Mouse (Mus musculus): ENCODE results near the gene Mcts2. TPM values are rescaled to one million over a fixed set of nuclear protein-coding genes. Genes with fewer than 3 reads are reported as not detected.

Gene Mcts2
- total RNA-seq, 4 experiments from 2014 or later = 10.2 to 12.8 (median 11.9) TPM

DNA sequence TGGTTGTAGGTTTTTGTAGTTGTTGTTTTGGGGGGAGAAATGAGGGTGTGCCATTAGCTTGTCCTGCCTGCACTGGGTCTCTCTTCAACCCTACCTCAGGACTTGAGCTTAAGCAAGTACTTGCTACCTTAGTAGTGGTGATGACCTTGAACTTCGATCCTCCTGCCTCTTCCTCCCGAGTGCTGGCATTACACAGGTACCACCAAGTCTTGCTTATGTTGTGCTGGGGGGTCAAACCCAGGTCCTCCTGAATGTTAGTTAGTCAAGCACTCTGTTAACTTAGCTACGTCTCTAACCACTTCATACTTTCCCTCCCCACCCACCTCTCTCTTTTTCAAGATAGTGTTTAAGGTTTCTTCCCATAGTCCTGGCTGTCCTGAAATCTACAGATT is 37.5 kb downstream of the Mcts2 start:
- no peak for DNase-seq (ENCODE audit: low spot score in 2 of 2)

DNA sequence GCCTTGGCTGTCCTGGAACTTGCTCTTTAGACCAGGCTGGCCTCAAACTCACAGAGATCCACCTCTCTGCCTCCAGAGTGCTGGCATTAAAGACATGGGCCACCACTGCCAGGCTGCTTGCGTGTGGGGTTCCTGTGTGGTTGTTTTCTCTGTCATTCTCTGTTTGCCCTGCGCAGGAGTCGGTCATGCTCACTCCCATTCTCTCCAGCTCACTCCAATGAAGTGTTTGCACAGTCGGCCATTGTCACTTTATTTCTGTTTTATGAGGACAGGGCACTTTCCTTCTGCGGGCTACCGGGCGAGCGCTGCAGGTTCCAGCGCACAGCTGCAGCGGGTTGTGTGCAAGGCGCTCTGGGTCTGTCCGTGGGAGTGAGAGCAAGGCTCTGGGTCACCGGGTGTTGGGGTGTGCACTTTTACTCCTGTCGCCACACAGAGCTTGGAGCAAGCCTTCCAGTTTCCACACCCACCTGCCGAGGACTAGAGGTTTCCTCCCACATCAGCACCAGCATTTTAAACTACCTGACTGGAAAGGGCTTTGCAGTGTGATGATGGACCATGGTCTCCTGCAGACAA is 38.4 kb downstream of the Mcts2 start:
- no peak for DNase-seq (ENCODE audit: low spot score in 2 of 2)

DNA sequence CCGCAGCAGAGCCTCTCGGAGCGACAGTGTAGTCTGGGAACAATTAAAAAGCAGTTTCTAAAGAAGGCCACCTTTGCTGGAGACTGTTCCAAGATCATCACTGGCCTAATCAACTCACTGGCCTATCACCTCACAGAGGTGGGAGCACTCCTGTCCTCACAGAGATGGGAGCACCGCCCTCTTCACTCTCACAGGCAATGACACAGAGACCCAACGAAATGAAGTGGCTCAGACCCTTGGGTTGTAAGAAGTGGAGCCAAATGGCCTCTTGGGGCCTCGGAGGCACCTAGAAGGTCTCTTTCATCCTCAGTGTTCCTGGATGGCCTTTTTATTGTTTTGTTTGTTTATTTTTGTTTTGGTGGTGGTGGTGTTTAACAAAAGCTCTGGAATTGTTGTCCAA is 39.4 kb downstream of the Mcts2 start:
- DNase-seq (ENCODE audit: low spot score in 2 of 2) = no peak

DNA sequence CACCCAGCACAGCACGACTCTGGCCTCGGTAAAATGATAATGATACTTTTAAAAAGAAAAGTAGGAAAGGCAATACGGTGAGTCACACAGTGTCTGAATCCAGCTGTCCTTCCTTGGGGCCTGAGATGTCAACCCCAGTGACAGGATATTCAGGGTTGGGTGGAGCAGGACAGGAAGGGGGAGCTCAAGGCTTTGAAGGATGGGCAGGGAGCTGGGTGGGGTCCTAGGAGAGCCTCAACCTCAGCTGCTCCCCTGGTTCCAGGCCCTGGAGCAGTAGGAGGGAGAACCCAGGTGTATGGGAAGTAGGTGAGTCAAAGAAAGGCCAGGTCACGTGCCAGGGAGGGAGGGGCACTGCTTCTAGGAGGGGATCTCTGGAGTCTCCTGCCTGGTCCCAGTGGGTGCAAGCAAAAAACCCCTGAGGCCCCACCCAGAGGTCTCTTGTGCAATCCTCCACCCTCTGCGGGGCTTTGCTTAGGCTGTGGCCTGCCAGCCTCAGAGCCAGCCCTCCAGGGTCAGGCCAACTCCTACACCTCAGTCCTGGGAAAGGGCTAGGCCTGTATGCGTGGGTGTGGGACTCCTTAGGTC is 40.0 kb downstream of the Mcts2 start:
- no peak for DNase-seq (ENCODE audit: low spot score in 2 of 2)

DNA sequence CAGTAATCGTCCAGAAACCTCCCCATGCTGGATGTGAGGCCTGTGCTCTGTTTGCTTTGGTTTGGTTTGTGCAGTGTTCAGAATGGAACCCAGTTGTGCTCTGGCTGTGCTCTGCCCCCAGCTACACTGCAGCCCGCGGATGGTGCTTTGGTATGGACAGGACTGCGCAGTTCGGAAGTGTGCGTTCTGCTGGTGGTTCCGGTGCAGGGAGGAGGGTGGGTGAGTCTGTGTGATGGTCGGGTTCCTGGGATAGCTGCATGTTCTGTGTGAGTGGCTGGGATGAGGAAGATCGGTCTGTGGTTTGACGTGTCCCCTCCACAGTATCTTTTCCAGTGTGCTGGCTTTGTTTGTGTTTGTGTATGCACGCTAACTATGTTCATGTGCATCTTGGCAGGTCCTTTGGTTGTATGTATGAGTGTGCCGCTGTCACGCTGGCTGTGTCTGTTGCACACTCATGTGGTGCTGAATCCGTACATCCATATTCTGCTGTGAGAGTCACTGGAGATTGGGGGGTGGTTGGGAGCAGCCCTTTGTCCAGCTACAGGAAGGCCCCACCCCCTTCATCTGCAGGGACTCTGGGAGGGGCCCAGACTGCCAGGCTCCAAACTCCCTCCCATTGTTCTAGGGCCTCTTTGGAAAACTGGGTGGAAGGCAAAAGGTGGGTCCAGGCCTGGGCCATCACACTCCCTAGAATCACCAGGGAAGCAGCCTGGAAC is 41.1 kb downstream of the Mcts2 start:
- DNase-seq (ENCODE audit: low spot score in 2 of 2) = no peak

DNA sequence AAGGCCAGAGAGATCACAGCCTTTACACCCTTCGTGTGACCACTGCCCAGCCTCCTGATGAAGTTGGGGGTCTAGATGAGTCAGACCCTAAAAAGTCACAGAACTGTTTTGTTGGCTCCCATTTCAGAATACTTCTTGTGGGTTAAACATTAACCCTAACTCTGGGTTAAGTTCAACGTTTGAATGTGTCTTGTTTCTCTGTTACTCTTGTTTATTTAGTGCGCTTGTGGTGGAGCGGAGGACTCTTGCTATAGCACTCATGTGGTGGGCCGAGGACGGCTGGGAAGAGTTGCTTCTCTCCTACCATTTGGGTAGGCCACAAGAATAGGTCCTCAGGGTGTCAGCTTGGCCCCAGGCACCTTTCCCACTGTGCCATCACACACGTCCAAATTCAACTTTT is 41.8 kb downstream of the Mcts2 start:
- DNase-seq (ENCODE audit: low spot score in 2 of 2) = no peak

DNA sequence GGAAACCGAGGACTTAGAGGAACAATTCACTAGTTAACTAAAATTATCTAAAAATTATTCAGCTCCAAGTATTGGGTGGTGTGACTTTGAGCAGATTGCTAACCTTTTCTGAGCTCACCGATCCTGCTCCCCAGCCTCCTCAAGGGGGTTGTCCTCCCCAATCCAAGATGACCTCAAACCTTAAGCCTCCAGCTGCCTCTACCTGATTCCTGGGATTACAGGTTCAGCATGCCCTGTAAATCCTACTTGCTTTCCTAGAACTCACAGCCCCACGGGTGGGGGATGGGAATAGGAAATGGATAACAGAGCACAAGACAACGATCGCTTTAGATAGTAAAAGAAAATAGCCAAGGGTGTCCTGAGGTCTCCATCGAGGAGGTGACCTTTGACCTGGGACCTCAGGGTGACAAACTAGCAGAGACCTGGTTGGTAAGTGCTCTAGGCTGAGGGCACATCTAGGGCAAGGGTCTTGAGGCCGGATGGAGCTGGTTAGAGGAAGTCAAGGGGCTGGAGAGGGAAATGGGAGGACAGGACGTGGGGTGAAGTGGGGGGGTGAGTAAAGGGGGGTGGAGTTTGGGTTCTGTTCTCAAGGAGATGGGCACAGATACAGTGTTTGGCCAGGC is 42.3 kb downstream of the Mcts2 start:
- no peak for DNase-seq (ENCODE audit: low spot score in 2 of 2)

DNA sequence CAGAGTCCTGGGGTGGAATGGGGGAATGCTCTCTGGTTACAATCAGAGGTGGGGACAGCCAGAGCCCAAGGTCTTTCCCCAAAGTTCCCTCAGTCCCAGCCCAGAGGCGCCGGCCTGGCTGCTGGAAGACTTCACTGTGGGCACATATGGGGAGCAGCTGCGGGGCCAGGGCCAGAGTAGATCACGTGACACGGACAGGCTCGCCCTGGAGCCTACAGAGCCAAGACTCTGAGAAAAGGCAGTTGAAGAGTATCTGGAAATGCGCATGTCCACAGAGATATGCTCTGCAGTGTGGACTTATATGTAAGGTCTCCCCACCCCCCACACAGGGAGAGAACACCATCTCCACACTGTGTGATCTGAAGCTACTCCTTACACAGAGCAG is 42.8 kb downstream of the Mcts2 start:
- peak in 1 of 2 experiments; percentile 44 for DNase-seq (ENCODE audit: low spot score in 2 of 2)

DNA sequence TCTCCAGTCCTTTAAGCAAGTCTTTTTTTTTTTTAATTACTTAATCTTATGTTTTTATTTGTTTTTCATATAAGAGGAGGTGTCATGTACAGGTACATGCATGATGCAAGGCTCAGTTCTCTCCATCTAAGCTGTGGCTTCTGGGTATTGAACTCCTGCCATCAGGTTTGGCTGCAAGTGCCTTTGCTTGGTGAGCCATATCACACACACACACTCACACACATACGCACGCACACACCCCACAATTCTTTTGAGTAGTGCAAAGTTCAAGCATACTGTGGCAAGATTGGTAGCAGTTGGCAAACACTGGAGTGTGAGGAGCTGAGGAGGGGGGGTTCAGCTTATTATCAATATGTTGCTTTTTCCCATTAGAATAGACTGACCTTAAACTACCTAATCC is 46.4 kb downstream of the Mcts2 start:
- DNase-seq (ENCODE audit: low spot score in 2 of 2) = no peak

DNA sequence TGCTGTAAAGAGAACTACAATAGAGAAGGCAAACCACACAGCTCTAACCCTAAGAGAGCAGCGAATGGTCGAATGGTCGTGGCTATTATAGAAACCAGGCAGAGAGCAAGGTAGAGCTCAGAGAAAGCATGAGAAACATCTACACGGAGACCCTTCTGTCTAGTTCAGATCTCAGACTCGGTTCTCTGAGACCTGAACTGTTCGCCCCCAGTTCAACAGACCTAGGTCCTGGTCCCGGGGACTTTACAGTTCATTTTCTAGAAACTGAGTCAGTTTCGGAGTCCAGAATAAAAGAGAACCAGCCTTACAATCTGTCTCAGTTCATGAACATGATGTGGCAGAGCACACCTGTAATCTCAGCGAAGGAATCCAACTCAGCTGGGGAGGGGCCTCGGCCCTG is 47.7 kb downstream of the Mcts2 start:
- no peak for DNase-seq (ENCODE audit: low spot score in 2 of 2)

DNA sequence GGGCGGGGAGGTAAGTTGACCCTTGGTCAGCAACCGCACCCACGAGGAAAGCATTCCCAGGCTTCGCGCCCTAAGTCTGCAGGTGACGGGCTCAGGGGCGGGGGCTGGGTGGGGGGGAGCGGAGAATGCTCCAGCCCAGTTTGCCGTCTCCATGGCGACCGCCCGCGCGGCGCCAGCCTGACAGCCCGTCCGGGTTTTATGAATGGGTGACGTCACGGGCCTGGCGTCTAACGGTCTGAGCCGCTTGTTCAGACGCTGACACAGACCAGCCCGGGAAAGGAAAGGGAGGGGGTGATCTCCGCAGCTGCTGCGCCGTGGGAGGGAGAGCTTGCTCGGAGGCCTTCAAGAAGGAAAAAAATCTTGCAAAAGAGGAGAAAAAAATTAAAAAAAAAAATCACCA is 48.1 kb downstream of the Mcts2 start:
- peak; percentile 59 to 79 for DNase-seq (ENCODE audit: low spot score in 2 of 2)

DNA sequence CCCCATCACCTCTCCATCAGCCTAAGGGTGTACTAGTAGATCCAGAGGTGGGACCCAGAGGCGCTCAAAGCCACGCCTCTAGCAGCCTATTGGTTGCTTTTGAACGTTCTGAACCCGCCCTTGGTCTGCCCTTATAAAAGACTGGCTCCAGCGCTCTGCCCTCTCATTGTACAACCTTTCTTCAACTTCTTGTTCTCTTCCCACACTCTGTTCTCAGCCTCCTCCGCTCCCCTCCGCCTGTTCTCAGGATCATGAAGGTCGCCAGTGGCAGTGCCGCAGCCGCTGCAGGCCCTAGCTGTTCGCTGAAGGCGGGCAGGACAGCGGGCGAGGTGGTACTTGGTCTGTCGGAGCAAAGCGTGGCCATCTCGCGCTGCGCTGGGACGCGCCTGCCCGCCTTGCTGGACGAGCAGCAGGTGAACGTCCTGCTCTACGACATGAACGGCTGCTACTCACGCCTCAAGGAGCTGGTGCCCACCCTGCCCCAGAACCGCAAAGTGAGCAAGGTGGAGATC is 49.3 kb downstream of the Mcts2 start, which contains the start of gene Id1:
Id1 (plus strand) TSS at position 162 of the 512 bp plus-strand sequence.
- DNase-seq (ENCODE audit: low spot score in 2 of 2) = peak; percentile 63 to 70

DNA sequence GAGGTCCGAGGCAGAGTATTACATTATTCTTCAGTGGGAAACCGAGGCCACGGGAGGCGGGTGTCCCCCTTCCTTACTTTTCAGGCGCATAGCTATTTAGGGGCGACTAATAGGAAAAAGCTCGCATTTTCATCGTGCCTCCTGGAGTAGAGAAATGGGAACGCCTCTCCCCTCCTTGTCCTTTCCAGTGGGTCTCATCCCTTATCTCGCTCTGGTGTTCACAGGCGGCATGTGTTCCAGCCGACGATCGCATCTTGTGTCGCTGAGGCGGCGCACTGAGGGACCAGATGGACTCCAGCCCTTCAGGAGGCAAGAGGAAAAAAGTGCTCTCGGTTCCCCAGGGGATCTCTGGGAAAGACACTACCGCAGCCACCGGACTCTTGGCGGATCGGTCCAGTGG is 49.9 kb downstream of the Mcts2 start:
- no peak for DNase-seq (ENCODE audit: low spot score in 2 of 2)

Other genes with a start within 250 kb of the Mcts2 start
- not detected for gene Defb23, start 222.4 kb upstream of the Mcts2 start, total RNA-seq (2022)
- gene Defb20, start 210.0 kb upstream of the Mcts2 start, total RNA-seq (2022) = not detected
- not detected for gene Defb22, start 196.9 kb upstream of the Mcts2 start, total RNA-seq (2022)
- gene Defb26, start 175.3 kb upstream of the Mcts2 start, total RNA-seq (2022) = not detected
- not detected for gene Defb28, start 168.8 kb upstream of the Mcts2 start, total RNA-seq (2022)
- gene Defb29, start 146.9 kb upstream of the Mcts2 start, total RNA-seq (2022) = not detected
- gene Gm17416, start 117.7 kb upstream of the Mcts2 start, total RNA-seq (2022) = not detected
- not detected for gene Defb21, start 114.3 kb upstream of the Mcts2 start, total RNA-seq (2022)
- gene Defb19, start 106.7 kb upstream of the Mcts2 start, total RNA-seq (2022) = not detected
- under 1 TPM in 1 of 4 experiments, not detected in 3; 0.94 TPM for gene Defb45, start 87.6 kb upstream of the Mcts2 start, total RNA-seq (2022)
- not detected for gene Defb36, start 82.7 kb upstream of the Mcts2 start, total RNA-seq (2022)
- not detected for gene Defb25, start 64.0 kb upstream of the Mcts2 start, total RNA-seq (2022)
- 1 to 10 TPM; 1.5 to 2.5 (median 1.7) TPM for gene Rem1, start 60.1 kb upstream of the Mcts2 start, total RNA-seq (2022)
- gene H13, start 17.6 kb upstream of the Mcts2 start, total RNA-seq (2022) = 10 to 100 TPM; 25.7 to 34.6 (median 28.7) TPM
- gene Id1, start 49.2 kb downstream of the Mcts2 start, total RNA-seq (2022) = 10 to 100 TPM in 1 of 4 experiments, 1 to 10 TPM in 3; 6.7 to 16.6 (median 8.4) TPM
- 1 to 10 TPM; 1.4 to 3.1 (median 2.0) TPM for gene Cox4i2, start 67.1 kb downstream of the Mcts2 start, total RNA-seq (2022)
- gene Bcl2l1, start 144.7 kb downstream of the Mcts2 start, total RNA-seq (2022) = 10 to 100 TPM in 3 of 4 experiments, 1 to 10 TPM in 1; 9.1 to 17.5 (median 15.4) TPM
- gene Tpx2, start 160.9 kb downstream of the Mcts2 start, total RNA-seq (2022) = 1 to 10 TPM; 1.1 to 4.8 (median 3.1) TPM
- gene Mylk2, start 224.3 kb downstream of the Mcts2 start, total RNA-seq (2022) = 100 to 1,000 TPM; 731 to 847 (median 747) TPM
- gene Foxs1, start 246.2 kb downstream of the Mcts2 start, total RNA-seq (2022) = under 1 TPM; 0.24 to 0.94 (median 0.51) TPM